Comparison of ENCODE assay signal across 10 mouse cellular contexts in the genomic region with DNA sequence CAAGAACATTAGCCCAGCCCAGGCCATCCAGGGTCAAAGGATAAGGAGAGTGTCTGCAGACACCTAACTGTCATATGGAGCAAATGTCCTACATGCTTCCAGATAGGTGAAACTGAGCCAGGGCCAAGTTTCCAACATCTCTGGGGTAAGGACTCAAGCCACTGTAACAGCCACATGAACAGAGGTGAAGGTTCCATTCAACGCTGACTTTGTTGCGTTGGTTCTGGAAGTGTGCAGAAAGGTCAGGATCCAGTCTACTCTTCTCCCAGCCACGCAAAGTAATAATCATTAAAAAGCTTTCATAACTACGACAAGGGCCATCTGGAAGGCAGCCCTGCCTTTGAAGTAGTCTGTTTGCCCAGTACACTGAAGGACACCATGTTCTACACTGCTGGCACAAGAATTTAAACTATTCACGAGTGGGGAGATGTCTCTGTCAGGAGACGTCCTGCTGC.
DNase-seq lines count a peak whose midpoint lies in the region; TF ChIP-seq lines count a peak whose summit lies in the region.
"Had no signal": no experiment of that assay in that cellular context is flagged by ENCODE, and none has a peak within 500 bp of the region (broad histone marks: within the 10 kb centered on the region; RNA-seq: fewer than 3 reads in every experiment).

No protein-coding gene starts in this region.

- H3K4me3 ChIP-seq in lung, adult 2 months (replicated peaks; ENCODE audit: extremely low read depth, low read depth, low read length) = no peak overlapping the region
- H3K4me3 ChIP-seq: liver, embryonic 15.5 days had no signal

- TF ChIP-seq POLR2A in lung, adult 2 months (IDR thresholded peaks at IDR 0.05; ENCODE audit: borderline replicate concordance, extremely low read depth, low read depth, low read length) = no peak

- TF ChIP-seq CTCF in lung, adult 2 months (IDR thresholded peaks at IDR 0.05; ENCODE audit: insufficient read depth, low read length) = no peak

- DNase-seq in heart, adult 18-20 months = peak; percentile 60 to 64
- no peak for DNase-seq in heart, postnatal 4 days
- DNase-seq in lung, adult 18-20 months = peak; percentile 71 to 83
- no peak for DNase-seq in lung, adult 2 months
- DNase-seq in heart, postnatal 14 days = peak; percentile 17 to 39
- DNase-seq in skeletal muscle tissue, adult 2 months (ENCODE audit: low read depth, low spot score) = peak; percentile 19
- DNase-seq in layer of hippocampus, adult 9-10 months (ENCODE audit: low spot score) = no peak
- DNase-seq: cerebellum, adult 9-10 months; left cerebral cortex, postnatal 4 days had no signal

- intact Hi-C loops in heart, postnatal 14 days (cut with DNase I) = no loop called here

- 50% methylated on average over 6 of the region's 6 CpGs for WGBS in lung, adult 2 months

- H3K4me1 ChIP-seq in lung, adult 2 months (ENCODE audit: control insufficient read depth, insufficient read depth, low read length) = peaks cover 4% of the 10 kb centered on the region; the same call in 1 of the 2 replicates
- H3K4me1 ChIP-seq: liver, embryonic 15.5 days had no signal

Comparison
In these comparisons a context has a peak if more than half of its experiments do, and no peak if none do; other contexts are left out.
1. DNase-seq: peak in heart, adult 18-20 months (2 of 2), lung, adult 18-20 months (2 of 2), heart, postnatal 14 days (2 of 2) and skeletal muscle tissue, adult 2 months (single experiment); none in heart, postnatal 4 days (single experiment), lung, adult 2 months (single experiment) and layer of hippocampus, adult 9-10 months (single experiment).